Mouse (Mus musculus) midbrain, postnatal 0 days (tissue): ENCODE data around the gene Gpnmb. TPM values are rescaled to one million over a fixed set of nuclear protein-coding genes. Genes with fewer than 3 reads are reported as not detected.

Experiments used
- ATAC-seq: fragments of 200-750 bp; cut with Nextera tagmentation; 2 replicates; pipeline ENCODE4 v1.8.0; 2017; ENCODE audit warnings: moderate number of reproducible peaks, mild to moderate bottlenecking, moderate TSS enrichment, moderate library complexity; ENCODE audit not compliant: low FRiP score
- DNase-seq: peaks from one replicate; pipeline ENCODE4 v3.0.0-alpha.2; 2015; ENCODE audit warnings: low spot score
- H3K27ac ChIP-seq: fragments of 300-500 bp; sonication (generic); 2 replicates; pipeline ENCODE4 v1.5.1; 2014; ENCODE audit warnings: low read depth, mild to moderate bottlenecking, low read length, mixed read lengths
- H3K27me3 ChIP-seq: fragments of 300-500 bp; sonication (generic); 2 replicates; pipeline ENCODE4 v1.6.1; 2014; ENCODE audit warnings: low read length, control low read depth, mixed read lengths; ENCODE audit not compliant: insufficient read depth
- H3K36me3 ChIP-seq: fragments of 300-500 bp; sonication (generic); 2 replicates; pipeline ENCODE4 v1.6.1; 2014; ENCODE audit warnings: low read length, control low read depth, mixed read lengths; ENCODE audit not compliant: insufficient read depth
- H3K4me1 ChIP-seq: fragments of 300-500 bp; sonication (generic); 2 replicates; pipeline ENCODE4 v1.6.1; 2014; ENCODE audit warnings: mild to moderate bottlenecking, control low read depth, antibody characterized with exemption, low read length, mixed read lengths; ENCODE audit not compliant: insufficient read depth
- H3K4me2 ChIP-seq: fragments of 300-500 bp; sonication (generic); 2 replicates; pipeline ENCODE4 v1.6.1; 2014; ENCODE audit warnings: low read depth, mild to moderate bottlenecking, low read length, mixed read lengths; ENCODE audit not compliant: poor library complexity, severe bottlenecking
- H3K4me3 ChIP-seq: fragments of 300-500 bp; sonication (generic); 2 replicates; pipeline ENCODE4 v1.5.1; 2014; ENCODE audit warnings: low read depth, mild to moderate bottlenecking, low read length, moderate library complexity
- H3K9ac ChIP-seq: fragments of 300-500 bp; sonication (generic); replicated peaks from 2 replicates; pipeline ENCODE4 v1.6.1; 2014; ENCODE audit warnings: mild to moderate bottlenecking, low read length, moderate library complexity, mixed read lengths; ENCODE audit not compliant: poor library complexity, severe bottlenecking
- H3K9me3 ChIP-seq: fragments of 300-500 bp; sonication (generic); 2 replicates; pipeline ENCODE4 v1.6.1; 2016; ENCODE audit warnings: low read length, control low read depth
- CTCF ChIP-seq: IDR thresholded peaks from 2 replicates; pipeline ENCODE4 v1.5.1; 2016; ENCODE audit warnings: antibody characterized with exemption, mild to moderate bottlenecking
- WGBS: fragments of 180-500 bp; shearing (Covaris S2); extraction: QIAGEN DNeasy Blood & Tissue Kit; methylation state at CpG from one replicate; pipeline ENCODE4 v1.1.7; 2014; 5-methylcytosine and 5-hydroxymethylcytosine counted together
- polyA plus RNA-seq: library from polyadenylated mRNA; unstranded; fragments of >200 nt; fragmentation: Nextera tagmentation; extraction: Ambion mirVana; gene quantifications from 2 replicates; pipeline ENCODE4 v1.2.1, GENCODE M21; 2015
- total RNA-seq: library from RNA; depleted of rRNA; stranded (reverse); fragments of >200 nt; gene quantifications from 2 replicates; pipeline ENCODE4 v1.2.3, GENCODE M21; 2014

Gpnmb gene
- total and polyA plus RNA-seq, 2 experiments from 2014 or later = 0.77 to 1.5 TPM

DNA sequence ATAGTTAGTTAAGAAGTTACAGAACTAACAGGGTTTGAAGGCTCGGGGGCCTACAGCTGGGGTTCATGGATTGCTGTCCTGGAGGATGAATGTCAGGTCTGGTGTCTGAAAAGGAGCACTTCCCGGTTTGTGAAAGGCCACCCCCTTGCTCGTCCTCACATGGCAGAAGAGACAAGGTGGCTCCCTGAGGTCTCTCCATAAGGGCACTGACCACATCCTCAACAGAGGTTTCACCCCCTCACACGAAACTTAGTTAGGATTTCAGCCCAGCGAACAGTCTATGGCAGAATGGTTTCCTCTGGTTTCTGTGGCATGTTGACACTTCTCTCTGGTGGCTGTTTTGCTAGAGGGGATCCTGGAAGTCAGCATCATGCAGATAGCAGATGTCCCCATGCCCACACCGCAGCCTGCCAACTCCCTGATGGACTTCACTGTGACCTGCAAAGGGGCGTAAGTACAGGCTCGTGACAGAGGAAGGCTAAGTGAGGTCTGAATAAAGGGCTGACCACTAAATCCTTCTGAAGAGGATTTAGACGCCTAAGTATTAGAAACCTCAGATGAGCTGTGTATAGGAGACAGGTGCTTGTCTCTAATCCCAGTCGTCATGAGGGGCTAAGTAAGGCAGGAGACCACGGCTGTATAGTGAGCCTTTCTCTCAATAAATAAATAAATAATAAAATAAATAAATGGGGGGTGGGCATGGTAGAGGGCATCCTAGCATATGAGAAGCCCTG, 14.5 kb downstream of the Gpnmb start:
- Histone ChIP-seq H3K36me3 (no peaks in the 10 kb centered on the region), H3K9ac (no peak overlapping the region), H3K4me3 (no peak overlapping the region), H3K27ac (no peak overlapping the region), H3K9me3 (no peaks in the 10 kb centered on the region), H3K4me1 (peaks cover 5% of the 10 kb centered on the region; the same call in 1 of the 2 replicates), H3K27me3 (0 out of 2 replicates have a peak, but pooled peaks cover 4% of the 10 kb centered on the region), H3K4me2 (no peak overlapping the region)
- ATAC-seq (no peak), DNase-seq (no peak)
- no peak for TF ChIP-seq CTCF
- 47% methylated on average over 11 of the region's 11 CpGs for WGBS

DNA sequence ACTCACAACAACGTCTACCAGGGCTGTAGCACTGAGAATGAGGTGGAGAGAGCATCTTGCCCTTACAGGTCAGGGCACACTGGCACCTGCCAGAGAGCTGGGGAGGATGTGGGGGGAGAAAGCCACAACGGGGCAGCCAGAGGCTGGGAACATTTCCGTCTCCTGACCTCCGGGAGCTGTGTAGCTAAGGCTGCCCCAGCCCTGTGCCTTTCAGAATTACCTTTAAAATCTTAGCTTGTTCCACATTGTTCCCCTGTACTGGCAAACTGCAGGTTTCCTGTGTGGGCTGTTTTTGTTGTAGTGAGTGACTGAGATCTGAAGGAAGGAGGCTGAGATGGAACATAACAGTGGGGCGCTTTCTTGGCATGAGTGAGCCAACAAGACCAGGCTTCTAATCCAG, 15.8 kb downstream of the Gpnmb start:
- no peak overlapping the region for H3K4me3 ChIP-seq
- H3K36me3 ChIP-seq = no peaks in the 10 kb centered on the region
- H3K9ac ChIP-seq = no peak overlapping the region
- H3K27ac ChIP-seq = no peak overlapping the region
- no peak overlapping the region for H3K4me2 ChIP-seq
- DNase-seq (no peak), ATAC-seq (no peak)
- H3K4me1 ChIP-seq = peaks cover 5% of the 10 kb centered on the region; the same call in 1 of the 2 replicates
- TF ChIP-seq CTCF = no peak
- 66% methylated on average over 5 of the region's 5 CpGs for WGBS
- H3K27me3 ChIP-seq = 0 out of 2 replicates have a peak, but pooled peaks cover 4% of the 10 kb centered on the region
- no peaks in the 10 kb centered on the region for H3K9me3 ChIP-seq

DNA sequence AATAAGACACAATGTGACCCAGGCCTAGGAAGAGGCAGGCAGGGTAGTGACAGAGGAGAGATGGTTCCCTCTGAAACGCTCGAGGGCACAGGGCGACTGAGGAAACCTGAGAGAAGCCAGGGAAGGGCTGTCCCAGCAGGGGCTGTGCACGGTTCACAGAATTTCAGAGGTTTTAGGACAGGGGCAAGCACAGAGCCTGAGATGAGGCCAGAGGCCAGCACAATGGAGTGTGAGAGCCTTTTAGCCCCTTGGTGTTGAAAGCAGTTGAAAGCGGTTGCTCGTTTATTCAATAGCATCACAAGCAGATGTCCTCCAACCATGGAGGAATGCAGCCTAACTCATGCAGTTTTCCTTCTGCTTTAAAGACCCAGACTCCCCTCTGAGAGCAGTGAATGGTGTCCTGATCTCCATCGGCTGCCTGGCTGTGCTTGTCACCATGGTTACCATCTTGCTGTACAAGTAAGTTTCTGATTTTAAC, 18.9 kb downstream of the Gpnmb start:
- no peak for TF ChIP-seq CTCF
- ATAC-seq = peak; percentile 73
- Histone ChIP-seq H3K4me2 (no peak overlapping the region), H3K36me3 (no peaks in the 10 kb centered on the region), H3K4me3 (no peak overlapping the region), H3K9ac (peak overlapping the region; percentile 24; the same call in 1 of the 2 replicates), H3K27ac (peak overlapping the region; percentile 21), H3K9me3 (no peaks in the 10 kb centered on the region), H3K27me3 (0 out of 2 replicates have a peak, but pooled peaks cover 4% of the 10 kb centered on the region), H3K4me1 (peaks cover 5% of the 10 kb centered on the region; the same call in 1 of the 2 replicates)
- WGBS = 5% methylated on average over 7 of the region's 7 CpGs
- peak; percentile 73 for DNase-seq

- Histone ChIP-seq H3K4me2 (no peak overlapping the region), H3K27ac (0 out of 2 replicates have a peak overlapping the region, but pooled peaks have one; percentile 32), H3K36me3 (no peaks in the 10 kb centered on the region), H3K9ac (no peak overlapping the region), H3K27me3 (0 out of 2 replicates have a peak, but pooled peaks cover 4% of the 10 kb centered on the region), H3K9me3 (no peaks in the 10 kb centered on the region), H3K4me1 (peaks cover 5% of the 10 kb centered on the region; the same call in 1 of the 2 replicates), H3K4me3 (no peak overlapping the region)
- DNase-seq = no peak
- ATAC-seq = no peak
- WGBS = 53% methylated on average over 9 of the region's 9 CpGs
- TF ChIP-seq CTCF = no peak
Observed at GRCm38 (mm10) chr6:49056009-49056408, 19.7 kb downstream of the Gpnmb start.

DNA sequence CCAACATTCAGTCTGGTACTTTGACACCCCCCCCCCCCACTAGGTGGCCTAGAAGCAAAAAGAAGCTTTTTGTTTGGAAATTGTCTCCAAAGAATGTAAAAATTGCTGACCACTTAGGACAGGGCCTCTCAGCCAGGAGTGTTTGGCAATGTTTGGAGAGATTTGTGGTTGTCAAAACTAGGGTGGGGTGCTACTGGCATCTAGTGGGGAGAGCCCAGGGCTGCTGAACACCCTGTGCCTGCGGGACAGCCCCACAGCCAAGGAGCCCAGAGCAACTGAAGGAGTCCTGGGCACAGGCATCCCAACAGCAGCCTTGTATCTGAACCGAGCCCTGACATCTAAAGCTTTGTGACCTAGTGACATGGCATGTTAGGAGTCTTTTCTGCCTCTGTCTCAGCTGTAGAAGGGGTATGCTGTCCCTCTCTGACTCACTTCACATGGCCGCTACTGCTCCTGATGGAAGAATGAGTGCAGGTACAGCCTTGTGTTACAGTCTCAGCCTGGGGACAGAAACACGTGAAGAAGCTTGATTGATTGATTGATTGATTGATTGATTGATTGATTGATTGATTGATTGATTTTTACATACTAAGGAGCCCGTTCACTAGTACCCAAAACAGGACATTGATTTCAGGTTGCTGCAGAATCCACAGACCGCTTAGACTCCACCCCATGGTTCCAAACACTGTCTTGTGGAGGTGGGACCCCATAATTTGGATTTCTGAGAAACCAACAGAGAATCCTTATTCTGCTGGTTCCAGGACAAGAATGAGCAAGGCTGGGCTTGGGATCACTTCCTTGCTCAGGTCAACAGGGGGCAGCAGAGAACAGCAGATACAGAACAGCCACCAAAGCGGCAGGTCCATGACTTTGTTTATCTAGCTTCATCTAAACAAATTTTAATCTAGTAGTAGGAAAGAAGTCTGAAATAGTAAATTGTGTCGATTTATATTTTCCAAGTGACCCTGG, 21.0 kb downstream of the Gpnmb start:
- peak; percentile 94 for TF ChIP-seq CTCF
- ATAC-seq = no peak
- no peaks in the 10 kb centered on the region for H3K36me3 ChIP-seq
- H3K9ac ChIP-seq = no peak overlapping the region
- no peak overlapping the region for H3K4me3 ChIP-seq
- 37% methylated on average over 8 of the region's 8 CpGs for WGBS
- no peaks in the 10 kb centered on the region for H3K27me3 ChIP-seq
- H3K27ac ChIP-seq = no peak overlapping the region
- peaks cover 5% of the 10 kb centered on the region; the same call in 1 of the 2 replicates for H3K4me1 ChIP-seq
- H3K4me2 ChIP-seq = no peak overlapping the region
- no peaks in the 10 kb centered on the region for H3K9me3 ChIP-seq
- peak; percentile 80 for DNase-seq
